Mouse (Mus musculus) intestine, embryonic 16.5 days (tissue): ENCODE measurements around the gene Mcu. TPM values are rescaled to one million over a fixed set of nuclear protein-coding genes. Genes with fewer than 3 reads are reported as not detected.
A peak's percentile ranks its signal among the peaks of the same experiment; 100 is the strongest.

Experiments used
- ATAC-seq: fragments of 200-750 bp; cut with Nextera tagmentation; 2 replicates; pipeline ENCODE4 v1.8.0; 2017; ENCODE audit warnings: moderate TSS enrichment, moderate library complexity
- H3K27ac ChIP-seq: fragments of 300-500 bp; sonication (generic); 2 replicates; pipeline ENCODE4 v1.5.1; 2014; ENCODE audit warnings: mild to moderate bottlenecking, low read length
- H3K27me3 ChIP-seq: fragments of 300-500 bp; sonication (generic); replicated peaks from 2 replicates; pipeline ENCODE4 v1.6.1; 2014; ENCODE audit warnings: low read length, control low read depth, mixed read lengths; ENCODE audit not compliant: control insufficient read depth, insufficient read depth
- H3K36me3 ChIP-seq: fragments of 300-500 bp; sonication (generic); 2 replicates; pipeline ENCODE4 v1.6.1; 2014; ENCODE audit warnings: low read length, control low read depth; ENCODE audit not compliant: control insufficient read depth, insufficient read depth
- H3K4me1 ChIP-seq: fragments of 300-500 bp; sonication (generic); 2 replicates; pipeline ENCODE4 v1.6.1; 2014; ENCODE audit warnings: low read length, control low read depth, mixed read lengths; ENCODE audit not compliant: control insufficient read depth, insufficient read depth
- H3K4me2 ChIP-seq: fragments of 300-500 bp; sonication (generic); 2 replicates; pipeline ENCODE4 v1.6.1; 2014; ENCODE audit warnings: low read depth, low read length, control low read depth
- H3K4me3 ChIP-seq: fragments of 300-500 bp; sonication (generic); 2 replicates; pipeline ENCODE4 v1.5.1; 2014; ENCODE audit warnings: mild to moderate bottlenecking, low read length
- H3K9ac ChIP-seq: fragments of 300-500 bp; sonication (generic); 2 replicates; pipeline ENCODE4 v1.6.1; 2014; ENCODE audit warnings: low read depth, low read length
- H3K9me3 ChIP-seq: fragments of 300-500 bp; sonication (generic); 2 replicates; pipeline ENCODE4 v1.6.1; 2016; ENCODE audit warnings: low read length, control low read depth; ENCODE audit not compliant: control insufficient read depth
- WGBS: fragments of 180-500 bp; shearing (Covaris S2); extraction: QIAGEN DNeasy Blood & Tissue Kit; methylation state at CpG from one replicate; pipeline ENCODE4 v1.1.7; 2014; 5-methylcytosine and 5-hydroxymethylcytosine counted together
- polyA plus RNA-seq: library from polyadenylated mRNA; unstranded; fragments of >200 nt; fragmentation: Nextera tagmentation; extraction: Ambion mirVana; gene quantifications from 2 replicates; pipeline ENCODE4 v1.2.1, GENCODE M21; 2015

Gene Mcu
- polyA plus RNA-seq, 1 experiment from 2014 or later = 75.3 TPM

DNA sequence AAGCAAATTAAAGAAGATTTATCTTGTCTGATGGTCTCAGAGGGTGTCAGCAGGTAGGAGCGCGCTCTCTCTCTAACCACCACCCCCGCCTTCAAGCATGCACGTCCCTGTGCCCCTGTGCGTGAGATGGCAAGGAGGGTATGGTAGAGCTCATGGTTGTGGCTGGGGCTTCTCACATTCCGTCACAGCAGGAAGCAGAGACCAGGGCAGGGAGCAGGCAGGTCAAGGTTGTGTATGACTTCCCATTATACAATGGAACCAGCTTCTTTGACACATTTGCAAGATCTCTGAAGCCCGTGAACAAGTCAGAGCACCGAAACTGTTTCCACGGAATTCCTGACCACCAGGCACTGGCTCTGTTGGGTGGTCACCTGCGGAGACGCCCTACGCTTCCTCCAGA lies 206.2 kb downstream of the Mcu start:
- Histone ChIP-seq H3K27me3 (no peaks in the 10 kb centered on the region), H3K4me2 (no peak overlapping the region), H3K9me3 (no peaks in the 10 kb centered on the region), H3K4me3 (no peak overlapping the region), H3K27ac (no peak overlapping the region), H3K4me1 (no peaks in the 10 kb centered on the region), H3K36me3 (no peaks in the 10 kb centered on the region), H3K9ac (no peak overlapping the region)
- 58% methylated on average over 12 of the region's 12 CpGs for WGBS
- no peak for ATAC-seq

DNA sequence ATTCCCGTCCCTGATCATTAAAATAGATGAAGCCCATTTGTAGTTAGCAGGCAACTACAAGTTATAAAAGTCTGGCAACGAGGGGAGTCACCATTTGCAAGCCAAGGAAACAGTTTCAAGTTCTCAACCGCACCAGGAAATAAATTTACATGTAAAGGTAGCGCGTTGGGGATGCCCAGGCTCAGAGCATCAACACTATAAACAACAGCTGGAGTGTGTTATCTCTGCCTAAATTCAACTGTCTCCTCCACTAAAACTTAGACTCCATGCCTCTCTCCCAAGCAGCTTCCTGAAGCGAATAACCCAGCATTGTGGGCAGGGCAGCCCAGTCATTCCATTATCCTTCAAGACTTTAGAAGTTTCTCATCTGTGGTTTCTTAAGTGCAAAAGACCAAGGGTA lies 208.0 kb downstream of the Mcu start:
- Histone ChIP-seq H3K27ac (no peak overlapping the region), H3K4me2 (no peak overlapping the region), H3K9me3 (no peaks in the 10 kb centered on the region), H3K4me3 (no peak overlapping the region), H3K9ac (no peak overlapping the region), H3K27me3 (no peaks in the 10 kb centered on the region), H3K4me1 (no peaks in the 10 kb centered on the region), H3K36me3 (no peaks in the 10 kb centered on the region)
- WGBS = 38% methylated on average over 6 of the region's 6 CpGs
- ATAC-seq = no peak

DNA sequence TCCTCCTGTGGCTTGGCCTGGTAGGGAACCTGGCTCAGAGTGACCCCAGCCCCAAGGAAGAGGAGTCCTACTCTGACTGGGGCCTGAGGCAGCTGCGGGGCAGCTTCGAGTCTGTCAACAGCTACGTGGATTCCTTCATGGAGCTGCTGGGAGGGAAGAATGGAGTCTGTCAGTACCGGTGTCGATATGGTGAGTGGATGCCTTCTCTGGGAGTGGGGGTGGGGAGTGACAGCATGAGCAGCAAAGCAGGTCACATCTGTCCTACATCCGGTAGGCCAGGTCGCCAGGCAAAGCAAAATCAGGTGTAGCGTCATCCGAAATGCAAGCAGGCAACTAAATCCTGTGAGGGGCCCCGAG lies 212.7 kb downstream of the Mcu start:
- H3K27ac ChIP-seq = peak overlapping the region; percentile 85
- peak overlapping the region; percentile 70 for H3K9ac ChIP-seq
- H3K27me3 ChIP-seq = no peaks in the 10 kb centered on the region
- peak overlapping the region; percentile 45 for H3K4me2 ChIP-seq
- ATAC-seq = peak; percentile 66
- 57% methylated on average over 10 of the region's 10 CpGs for WGBS
- no peaks in the 10 kb centered on the region for H3K9me3 ChIP-seq
- no peaks in the 10 kb centered on the region for H3K36me3 ChIP-seq
- H3K4me1 ChIP-seq = no peaks in the 10 kb centered on the region
- peak overlapping the region; percentile 48 for H3K4me3 ChIP-seq

DNA sequence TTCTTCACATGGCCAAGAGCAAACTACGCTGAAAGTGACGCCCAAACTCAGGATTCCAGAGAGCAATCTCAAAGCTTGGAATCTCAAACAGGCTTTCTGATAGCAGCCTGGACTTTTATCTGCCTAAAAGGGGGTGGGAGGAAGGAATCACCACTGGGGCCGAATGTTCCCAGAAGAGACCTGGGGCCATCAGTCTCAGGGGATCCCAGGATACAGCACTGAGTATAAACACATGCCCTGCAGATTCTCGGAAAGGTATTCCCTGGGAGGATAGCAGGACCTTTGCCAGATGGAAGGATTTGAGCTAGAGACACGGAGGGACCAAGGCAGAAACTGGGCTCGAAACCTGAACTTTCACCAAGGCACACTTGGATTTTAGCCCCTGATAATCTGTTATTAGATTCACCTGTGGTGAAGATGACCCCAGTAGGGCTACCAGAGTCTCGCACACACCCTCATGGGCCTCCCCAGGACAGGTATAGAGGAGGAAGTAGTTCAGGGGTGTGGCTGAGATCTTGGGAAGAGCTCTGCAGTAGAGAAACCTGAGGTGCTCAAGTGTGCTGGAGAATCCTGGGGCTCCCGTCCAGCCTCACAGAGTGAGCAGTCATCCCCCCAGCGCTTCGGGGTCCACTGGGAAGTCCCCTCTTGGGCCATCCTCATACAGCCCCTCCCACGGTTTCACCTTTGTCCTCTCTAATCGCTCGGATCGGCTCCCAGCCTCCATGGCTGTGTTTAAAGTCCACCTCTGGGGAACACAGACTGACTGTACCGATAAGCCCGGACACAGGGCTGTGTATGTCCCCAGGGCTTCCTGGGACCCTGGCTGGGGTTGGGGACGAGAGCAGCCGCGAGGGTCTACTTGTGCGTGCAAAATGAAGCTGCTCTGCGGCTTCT lies 213.3 kb downstream of the Mcu start, which contains the start of gene Pla2g12b:
Pla2g12b (plus strand) TSS at position 762 of the 894 bp plus-strand sequence.
- Histone ChIP-seq H3K9ac (peak within 1 kb of the TSS; percentile 70), H3K9me3 (no peaks in the 10 kb centered on the region), H3K27ac (peak within 1 kb of the TSS; percentile 85), H3K4me1 (no peaks in the 10 kb centered on the region), H3K36me3 (no peaks in the 10 kb centered on the region), H3K27me3 (no peaks in the 10 kb centered on the region), H3K4me2 (peak within 1 kb of the TSS; percentile 45), H3K4me3 (peak within 1 kb of the TSS; percentile 48)
- WGBS = 48% methylated on average over 21 of the region's 21 CpGs
- peak; percentile 95 for ATAC-seq

Other genes with a start within 250 kb of the Mcu start
- gene Gm10273, start 221.1 kb downstream of the Mcu start, polyA plus RNA-seq = not detected in 2 replicates
- 62.2 and 69.1 TPM in 2 replicates for gene Pla2g12b, start 213.0 kb downstream of the Mcu start, polyA plus RNA-seq
- 2.1 and 2.3 TPM in 2 replicates for gene Oit3, start 174.9 kb downstream of the Mcu start, polyA plus RNA-seq
- gene Gm10322, start 629 bp downstream of the Mcu start, polyA plus RNA-seq = not detected in 2 replicates
- gene Micu1, start 85.8 kb upstream of the Mcu start, polyA plus RNA-seq = 80.8 and 82.1 TPM in 2 replicates